Mouse (Mus musculus) c-Kit-negative CD71-positive TER-119-positive erythroid progenitor cells, embryonic 14.5 days (primary cell): ENCODE data around the gene C530025M09Rik.

Experiments
- DNase-seq: peaks from one replicate; pipeline ENCODE4 v3.0.0-alpha.2; 2013; ENCODE audit warnings: low read depth, low spot score

C530025M09Rik gene

GRCm38 (mm10) chr2:149804599-149805140 lies 26.3 kb downstream of the C530025M09Rik start:
- DNase-seq = no peak

DNA sequence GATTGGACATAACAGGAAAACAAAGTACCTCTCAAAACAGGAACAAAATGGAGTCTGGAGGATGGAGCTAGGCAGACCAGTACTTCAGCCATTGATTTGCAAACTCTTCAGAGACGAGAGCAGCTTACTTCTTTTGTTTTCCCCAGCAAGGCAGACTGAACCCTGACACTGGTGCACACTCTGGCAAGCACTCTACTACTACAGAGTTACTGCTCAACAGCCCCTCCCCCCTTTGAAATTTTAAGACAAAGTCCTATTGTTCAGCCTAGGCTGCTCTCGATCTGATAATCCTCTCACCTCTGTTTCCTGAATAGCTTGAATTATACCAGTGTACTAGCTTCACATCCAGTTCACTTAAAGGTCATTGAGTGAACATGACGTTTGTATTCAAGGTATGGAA lies 32.4 kb downstream of the C530025M09Rik start:
- no peak for DNase-seq
